Mouse (Mus musculus) lung, postnatal 0 days (tissue): ENCODE measurements around the gene Lap3. TPM values are rescaled to one million over a fixed set of nuclear protein-coding genes. Genes with fewer than 3 reads are reported as not detected.
A peak's percentile ranks its signal among the peaks of the same experiment; 100 is the strongest.

Source experiments
- ATAC-seq: fragments of 200-750 bp; cut with Nextera tagmentation; 2 replicates; pipeline ENCODE4 v1.8.0; 2017; ENCODE audit warnings: moderate library complexity
- DNase-seq: peaks from one replicate; pipeline ENCODE4 v3.0.0-alpha.2; 2016; ENCODE audit warnings: low spot score
- H3K27ac ChIP-seq: fragments of 300-500 bp; sonication (generic); 2 replicates; pipeline ENCODE4 v1.5.1; 2014; ENCODE audit warnings: antibody characterized with exemption, mild to moderate bottlenecking, low read length, mixed read lengths
- H3K27me3 ChIP-seq: fragments of 300-500 bp; sonication (generic); replicated peaks from 2 replicates; pipeline ENCODE4 v1.6.1; 2014; ENCODE audit warnings: low read length, mixed read lengths; ENCODE audit not compliant: insufficient read depth
- H3K36me3 ChIP-seq: fragments of 300-500 bp; sonication (generic); 2 replicates; pipeline ENCODE4 v1.6.1; 2014; ENCODE audit warnings: low read length, mixed read lengths; ENCODE audit not compliant: insufficient read depth
- H3K4me1 ChIP-seq: fragments of 300-500 bp; sonication (generic); 2 replicates; pipeline ENCODE4 v1.6.1; 2014; ENCODE audit warnings: antibody characterized with exemption, low read depth, low read length, mixed read lengths; ENCODE audit not compliant: insufficient read depth
- H3K4me2 ChIP-seq: fragments of 300-500 bp; sonication (generic); replicated peaks from 2 replicates; pipeline ENCODE4 v1.6.1; 2014; ENCODE audit warnings: low read depth, mild to moderate bottlenecking, low read length, moderate library complexity, mixed read lengths
- H3K4me3 ChIP-seq: fragments of 300-500 bp; sonication (generic); 2 replicates; pipeline ENCODE4 v1.5.1; 2014; ENCODE audit warnings: low read depth, low read length
- H3K9ac ChIP-seq: fragments of 300-500 bp; sonication (generic); replicated peaks from 2 replicates; pipeline ENCODE4 v1.6.1; 2014; ENCODE audit warnings: low read depth, mild to moderate bottlenecking
- H3K9me3 ChIP-seq: fragments of 300-500 bp; sonication (generic); 2 replicates; pipeline ENCODE4 v1.6.1; 2016; ENCODE audit warnings: low read length, mixed read lengths
- CTCF ChIP-seq: IDR thresholded peaks from 2 replicates; pipeline ENCODE4 v1.5.1; 2016; ENCODE audit warnings: antibody characterized with exemption, mild to moderate bottlenecking
- EP300 ChIP-seq: IDR thresholded peaks from 2 replicates; pipeline ENCODE4 v1.6.1; 2016; ENCODE audit warnings: antibody characterized with exemption, mild to moderate bottlenecking, control low read depth
- WGBS: fragments of 180-500 bp; shearing (Covaris S2); extraction: QIAGEN DNeasy Blood & Tissue Kit; methylation state at CpG from one replicate; pipeline ENCODE4 v1.1.7; 2014; 5-methylcytosine and 5-hydroxymethylcytosine counted together
- polyA plus RNA-seq: library from polyadenylated mRNA; unstranded; fragments of >200 nt; fragmentation: Nextera tagmentation; extraction: Ambion mirVana; gene quantifications from 2 replicates; pipeline ENCODE4 v1.2.1, GENCODE M21; 2015

Lap3 gene
- polyA plus RNA-seq, 1 experiment from 2014 or later: 48.7 TPM

DNA sequence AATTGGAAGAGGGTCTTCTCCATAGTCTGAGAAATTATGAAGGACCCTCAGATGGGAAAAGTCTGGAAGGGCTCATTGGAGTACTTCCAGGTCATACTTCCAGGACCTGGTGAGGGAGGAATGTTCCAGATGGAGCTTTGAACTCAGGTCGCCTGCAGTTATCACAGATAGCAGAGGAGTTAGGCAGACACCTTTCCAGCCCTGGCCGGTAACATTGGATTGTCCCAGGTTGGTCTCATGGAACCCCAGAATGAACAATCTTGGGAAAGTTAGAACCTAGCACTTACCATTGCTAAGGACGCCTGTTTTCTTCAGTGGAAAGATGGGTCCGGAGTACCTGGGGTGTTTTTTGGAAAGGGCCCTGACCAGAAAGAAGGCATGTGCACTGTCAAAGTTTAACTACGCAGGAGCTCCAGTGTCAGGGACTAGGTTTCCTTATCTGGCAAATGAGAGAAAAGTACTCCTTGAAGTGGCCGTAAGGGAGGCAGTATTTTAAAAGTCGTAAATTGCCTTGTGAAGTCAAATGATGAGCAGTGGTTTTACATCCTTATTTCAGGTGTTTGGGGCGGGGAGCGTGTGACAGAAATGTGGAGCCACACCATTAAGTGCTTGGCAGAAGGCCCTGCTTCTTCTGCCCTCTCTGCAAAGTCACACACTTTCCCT is 1.1 kb downstream of the Lap3 start:
- DNase-seq (peak; percentile 26), ATAC-seq (no peak)
- Histone ChIP-seq H3K4me3 (peak overlapping the region; percentile 62), H3K9me3 (no peaks in the 10 kb centered on the region), H3K9ac (peak overlapping the region; percentile 67), H3K4me1 (peaks cover 4% of the 10 kb centered on the region; the same call in 1 of the 2 replicates), H3K27me3 (no peaks in the 10 kb centered on the region), H3K36me3 (peaks cover 12% of the 10 kb centered on the region; the same call in 1 of the 2 replicates), H3K4me2 (peak overlapping the region; percentile 85), H3K27ac (peak overlapping the region; percentile 67)
- 45% methylated on average over 9 of the region's 9 CpGs for WGBS
- TF ChIP-seq CTCF (no peak), EP300 (no peak)

DNA sequence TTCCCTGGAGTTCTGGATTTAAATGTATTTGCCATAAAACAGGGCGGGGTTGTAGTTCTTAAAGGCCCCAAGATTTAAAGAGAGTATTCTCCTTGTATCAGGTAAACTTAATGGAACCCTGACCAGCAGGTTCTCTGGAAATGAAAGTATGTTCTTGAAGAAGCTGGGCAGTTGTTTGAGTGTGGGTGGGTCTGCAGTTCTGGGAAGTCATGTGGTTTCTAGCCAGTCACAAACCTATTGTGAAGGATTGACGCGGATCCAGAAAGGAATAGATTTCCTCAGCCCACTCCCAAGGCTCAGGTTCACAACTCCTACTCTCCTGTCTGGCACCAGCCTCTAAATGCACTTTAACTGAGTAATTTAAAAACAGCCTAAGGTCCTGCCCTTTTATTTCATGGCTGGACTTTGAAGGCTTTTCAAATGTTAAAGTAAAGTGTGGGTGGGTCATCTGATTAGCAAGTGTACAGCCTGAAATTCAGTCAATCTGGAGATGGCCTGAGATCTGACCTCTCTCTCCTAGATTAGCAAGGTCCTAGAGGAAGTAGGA is 2.3 kb downstream of the Lap3 start:
- ATAC-seq: peak; percentile 9
- DNase-seq: peak; percentile 78
- peak overlapping the region; percentile 18; the same call in 1 of the 2 replicates for H3K4me2 ChIP-seq
- H3K4me1 ChIP-seq: peaks cover 4% of the 10 kb centered on the region; the same call in 1 of the 2 replicates
- peaks cover 20% of the 10 kb centered on the region; the same call in 1 of the 2 replicates for H3K36me3 ChIP-seq
- H3K27ac ChIP-seq: peak overlapping the region; percentile 26; the same call in 1 of the 2 replicates
- no peaks in the 10 kb centered on the region for H3K9me3 ChIP-seq
- 52% methylated on average over 3 of the region's 3 CpGs for WGBS
- H3K9ac ChIP-seq: no peak overlapping the region
- peak; percentile 57; the same call in 1 of the 2 replicates for TF ChIP-seq EP300
- TF ChIP-seq CTCF: no peak
- no peak overlapping the region for H3K4me3 ChIP-seq
- no peaks in the 10 kb centered on the region for H3K27me3 ChIP-seq

DNA sequence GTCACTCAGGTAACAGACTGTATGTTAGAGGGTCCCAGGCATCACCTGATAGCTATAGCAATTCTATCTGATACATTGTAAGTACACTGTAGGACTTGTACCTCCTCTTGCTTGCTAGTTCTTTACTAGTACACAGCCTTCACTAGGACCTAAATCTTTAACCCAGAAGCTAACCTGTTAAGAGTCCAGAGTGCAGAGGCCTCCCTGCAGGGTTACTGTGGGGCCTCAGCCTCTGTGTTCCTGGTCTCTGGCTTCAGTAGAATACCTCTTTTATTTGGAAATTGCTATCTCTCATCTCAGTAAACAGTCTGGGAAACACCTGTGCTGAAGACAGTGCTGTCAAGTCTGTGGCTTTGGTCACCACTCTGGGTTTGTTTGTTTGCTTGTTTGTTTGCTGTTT is 2.9 kb downstream of the Lap3 start:
- no peaks in the 10 kb centered on the region for H3K27me3 ChIP-seq
- H3K27ac ChIP-seq: peak overlapping the region; percentile 26; the same call in 1 of the 2 replicates
- TF ChIP-seq CTCF (no peak), EP300 (no peak)
- DNase-seq (no peak), ATAC-seq (no peak)
- H3K36me3 ChIP-seq: peaks cover 25% of the 10 kb centered on the region; the same call in 1 of the 2 replicates
- H3K4me3 ChIP-seq: no peak overlapping the region
- no peak overlapping the region for H3K4me2 ChIP-seq
- H3K9ac ChIP-seq: no peak overlapping the region
- no peaks in the 10 kb centered on the region for H3K9me3 ChIP-seq
- H3K4me1 ChIP-seq: peaks cover 4% of the 10 kb centered on the region; the same call in 1 of the 2 replicates

DNA sequence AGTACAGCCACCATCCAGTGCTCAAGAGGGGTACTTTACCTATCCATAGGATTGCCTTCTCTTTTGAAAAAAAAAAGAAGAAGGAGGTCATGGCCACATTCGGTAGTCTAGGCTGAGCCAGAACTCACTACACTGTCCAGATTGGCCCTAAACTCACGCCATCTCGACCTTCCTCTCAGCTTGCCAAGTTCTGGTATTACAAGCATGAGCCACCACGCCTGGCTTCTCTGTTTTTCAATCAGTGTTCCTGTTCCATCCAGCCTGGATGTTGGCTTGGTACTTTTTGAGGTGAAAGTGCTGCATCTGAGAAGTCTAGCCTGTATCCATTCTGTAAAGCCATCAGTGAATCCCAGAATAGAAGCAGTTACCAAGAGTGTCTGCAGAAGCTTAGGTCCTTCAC is 3.3 kb downstream of the Lap3 start:
- H3K36me3 ChIP-seq: peaks cover 25% of the 10 kb centered on the region; the same call in 1 of the 2 replicates
- H3K27me3 ChIP-seq: no peaks in the 10 kb centered on the region
- H3K9me3 ChIP-seq: no peaks in the 10 kb centered on the region
- no peak overlapping the region for H3K9ac ChIP-seq
- H3K4me2 ChIP-seq: no peak overlapping the region
- DNase-seq: no peak
- H3K4me1 ChIP-seq: peaks cover 4% of the 10 kb centered on the region; the same call in 1 of the 2 replicates
- no peak overlapping the region for H3K4me3 ChIP-seq
- H3K27ac ChIP-seq: no peak overlapping the region
- TF ChIP-seq EP300 (no peak), CTCF (no peak)
- 80% methylated on average over 4 of the region's 4 CpGs for WGBS
- no peak for ATAC-seq

DNA sequence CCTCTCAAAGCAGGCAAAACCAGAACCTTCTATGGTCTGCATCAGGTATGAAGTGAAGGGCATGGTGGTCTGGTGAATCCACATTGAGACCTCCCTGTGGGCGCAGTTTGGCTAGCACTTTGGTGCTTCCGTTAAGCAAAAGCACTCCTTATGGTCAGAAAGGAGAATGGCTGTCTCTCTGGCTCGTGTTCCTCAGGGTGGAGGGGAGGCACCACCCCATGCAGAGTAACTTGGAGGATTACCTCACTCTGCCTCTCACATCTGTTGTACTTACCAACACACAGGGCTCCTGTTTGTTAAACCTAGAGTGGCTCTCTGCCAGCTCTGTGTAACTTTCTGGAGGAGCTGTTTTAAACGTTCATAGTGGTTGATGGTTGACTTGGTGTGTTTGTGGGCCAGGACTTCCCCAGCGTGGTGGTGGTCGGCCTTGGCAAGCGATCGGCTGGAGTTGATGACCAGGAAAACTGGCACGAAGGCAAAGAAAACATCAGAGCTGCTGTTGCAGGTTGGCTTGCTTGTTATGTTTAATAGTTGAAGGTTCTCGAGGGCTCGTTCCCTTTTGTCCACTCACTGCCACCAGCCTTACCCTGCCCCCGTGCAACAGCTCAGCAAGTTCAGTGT is 3.9 kb downstream of the Lap3 start:
- DNase-seq (peak; percentile 27), ATAC-seq (no peak)
- peaks cover 4% of the 10 kb centered on the region; the same call in 1 of the 2 replicates for H3K4me1 ChIP-seq
- H3K36me3 ChIP-seq: peaks cover 25% of the 10 kb centered on the region; the same call in 1 of the 2 replicates
- H3K27ac ChIP-seq: no peak overlapping the region; the same call in 1 of the 2 replicates
- TF ChIP-seq CTCF (no peak), EP300 (no peak)
- no peak overlapping the region for H3K4me3 ChIP-seq
- no peak overlapping the region for H3K4me2 ChIP-seq
- no peaks in the 10 kb centered on the region for H3K9me3 ChIP-seq
- 74% methylated on average over 12 of the region's 12 CpGs for whole genome bisulfite sequencing
- H3K9ac ChIP-seq: no peak overlapping the region
- no peaks in the 10 kb centered on the region for H3K27me3 ChIP-seq

DNA sequence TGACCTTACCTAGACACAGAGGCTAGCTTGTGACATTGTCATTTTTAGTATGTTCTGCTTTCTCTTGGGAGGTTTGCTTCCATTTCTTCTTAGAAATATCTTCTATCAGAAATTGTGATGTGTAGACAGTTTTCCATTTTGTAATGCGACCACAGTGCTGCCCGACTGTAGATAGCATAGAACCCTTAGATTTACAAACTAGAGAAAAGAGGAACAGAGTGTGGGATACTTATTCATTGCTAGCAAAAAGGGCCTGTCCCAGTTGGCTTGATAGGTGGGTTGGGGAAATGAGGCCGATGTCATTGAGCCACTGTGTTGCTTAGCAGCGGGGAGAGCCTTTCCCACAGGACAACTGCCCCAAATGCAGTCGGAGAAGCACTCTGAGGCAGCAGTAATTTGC is 4.4 kb downstream of the Lap3 start:
- Histone ChIP-seq H3K4me3 (no peak overlapping the region), H3K36me3 (peaks cover 25% of the 10 kb centered on the region; the same call in 1 of the 2 replicates), H3K4me1 (peaks cover 4% of the 10 kb centered on the region; the same call in 1 of the 2 replicates), H3K9ac (no peak overlapping the region), H3K27me3 (no peaks in the 10 kb centered on the region), H3K27ac (no peak overlapping the region), H3K9me3 (no peaks in the 10 kb centered on the region), H3K4me2 (no peak overlapping the region)
- WGBS: 92% methylated on average over 5 of the region's 5 CpGs
- DNase-seq: no peak
- no peak for TF ChIP-seq EP300
- TF ChIP-seq CTCF: no peak
- ATAC-seq: no peak
